Mouse (Mus musculus) hindbrain, embryonic 13.5 days (tissue): ENCODE measurements at regions not wholly inside any gene's neighbourhood (a gene's known extent, or its start where the extent isn't known, plus 50 kb on each side); places are given as distances from the start of the nearest gene placed in this dataset.

Experiments
- ATAC-seq: fragments of 200-750 bp; cut with Nextera tagmentation; 2 replicates; pipeline ENCODE4 v1.8.0; 2017; ENCODE audit warnings: moderate TSS enrichment; ENCODE audit not compliant: low FRiP score
- H3K27ac ChIP-seq: fragments of 300-500 bp; sonication (generic); 2 replicates; pipeline ENCODE4 v1.5.1; 2015; ENCODE audit warnings: inconsistent platforms, mild to moderate bottlenecking, moderate library complexity
- H3K27me3 ChIP-seq: fragments of 300-500 bp; sonication (generic); 2 replicates; pipeline ENCODE4 v1.6.1; 2015; ENCODE audit warnings: mild to moderate bottlenecking, inconsistent platforms
- H3K36me3 ChIP-seq: fragments of 300-500 bp; sonication (generic); 2 replicates; pipeline ENCODE4 v1.6.1; 2015; ENCODE audit warnings: mild to moderate bottlenecking, inconsistent platforms
- H3K4me1 ChIP-seq: fragments of 300-500 bp; sonication (generic); replicated peaks from 2 replicates; pipeline ENCODE4 v1.6.1; 2015; ENCODE audit warnings: inconsistent platforms
- H3K4me2 ChIP-seq: fragments of 300-500 bp; sonication (generic); 2 replicates; pipeline ENCODE4 v1.6.1; 2015; ENCODE audit warnings: inconsistent platforms, mild to moderate bottlenecking, moderate library complexity
- H3K4me3 ChIP-seq: fragments of 300-500 bp; sonication (generic); 2 replicates; pipeline ENCODE4 v1.5.1; 2015; ENCODE audit warnings: mild to moderate bottlenecking, inconsistent platforms
- H3K9ac ChIP-seq: fragments of 300-500 bp; sonication (generic); 2 replicates; pipeline ENCODE4 v1.6.1; 2015; ENCODE audit warnings: mild to moderate bottlenecking, inconsistent platforms
- H3K9me3 ChIP-seq: fragments of 300-500 bp; sonication (generic); 2 replicates; pipeline ENCODE4 v1.6.1; 2016; ENCODE audit warnings: inconsistent platforms
- WGBS: fragments of 180-500 bp; shearing (Covaris S2); methylation state at CpG from one replicate; pipeline ENCODE4 v1.1.7; 2015; 5-methylcytosine and 5-hydroxymethylcytosine counted together

DNA sequence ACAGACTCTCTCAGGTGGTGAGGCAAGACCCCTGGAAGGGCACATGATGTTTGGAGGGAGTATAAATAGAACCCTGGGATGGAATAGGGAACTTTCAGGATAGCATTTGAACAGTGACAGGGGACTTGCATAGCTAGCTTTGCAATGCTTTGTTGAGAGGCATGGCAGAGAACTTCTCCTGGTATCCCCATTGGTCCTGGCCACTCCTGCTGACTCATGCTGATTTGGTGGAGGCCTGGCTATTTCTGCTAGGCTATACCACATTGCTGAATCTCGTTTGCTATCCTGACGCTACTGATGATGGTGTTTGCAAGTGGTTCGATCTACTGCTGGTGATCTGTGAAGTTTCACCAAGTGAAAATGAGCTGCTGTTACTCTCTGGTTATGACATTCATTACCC lies 276.7 kb upstream of the Klf3 start:
- Histone ChIP-seq H3K4me3 (no peak overlapping the region), H3K27ac (no peak overlapping the region), H3K27me3 (no peaks in the 10 kb centered on the region), H3K36me3 (no peaks in the 10 kb centered on the region), H3K9ac (no peak overlapping the region), H3K4me1 (no peaks in the 10 kb centered on the region), H3K9me3 (no peaks in the 10 kb centered on the region), H3K4me2 (no peak overlapping the region)
- no peak for ATAC-seq
- WGBS, result 94% methylated on average over 3 of the region's 3 CpGs

DNA sequence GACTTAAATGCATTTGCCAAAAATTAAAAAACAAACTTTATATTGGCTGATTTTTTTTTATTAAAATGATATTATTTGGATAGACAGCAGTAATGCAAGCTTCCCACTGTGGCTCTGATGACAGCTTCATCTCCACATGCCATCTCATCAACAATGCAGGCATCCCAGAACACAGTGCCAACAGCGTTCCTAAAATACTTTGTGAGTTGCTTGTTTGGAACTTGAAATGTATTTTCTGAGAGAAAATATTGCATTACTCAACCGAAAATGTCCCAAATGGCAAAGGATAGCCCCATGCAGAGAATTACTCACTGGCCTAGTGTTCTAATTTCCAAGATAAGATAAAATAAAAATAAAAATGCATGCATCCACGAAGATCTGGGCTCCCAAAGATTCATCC lies 275.2 kb upstream of the Klf3 start:
- no peaks in the 10 kb centered on the region for H3K36me3 ChIP-seq
- no peak overlapping the region for H3K4me3 ChIP-seq
- no peak for ATAC-seq
- no peak overlapping the region for H3K9ac ChIP-seq
- no peak overlapping the region for H3K4me2 ChIP-seq
- no peak overlapping the region for H3K27ac ChIP-seq
- WGBS, result 80% methylated on average over 3 of the region's 3 CpGs
- H3K27me3 ChIP-seq, result no peaks in the 10 kb centered on the region
- H3K4me1 ChIP-seq, result no peaks in the 10 kb centered on the region
- H3K9me3 ChIP-seq, result no peaks in the 10 kb centered on the region

DNA sequence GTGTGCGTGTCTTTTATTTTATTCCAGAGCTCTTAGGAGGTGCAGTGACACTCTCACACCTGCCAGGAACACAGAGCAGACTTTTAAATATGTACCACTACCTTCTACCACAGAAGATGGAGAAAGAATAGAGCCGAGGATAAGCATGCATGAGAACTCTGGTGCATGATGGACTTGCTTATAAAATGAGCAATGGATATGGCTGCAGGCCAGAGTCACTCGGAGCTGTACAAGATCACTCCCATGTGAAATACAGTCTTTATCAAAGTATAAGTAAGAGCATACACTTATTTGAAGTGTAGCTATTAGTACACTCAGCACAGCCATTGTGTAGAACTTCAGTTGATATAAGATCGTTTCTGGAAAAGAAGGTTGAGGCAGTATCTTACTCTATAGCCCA lies 268.8 kb upstream of the Klf3 start:
- no peaks in the 10 kb centered on the region for H3K36me3 ChIP-seq
- no peak overlapping the region for H3K9ac ChIP-seq
- H3K9me3 ChIP-seq, result no peaks in the 10 kb centered on the region
- H3K4me1 ChIP-seq, result peaks cover 7% of the 10 kb centered on the region
- no peak overlapping the region for H3K27ac ChIP-seq
- H3K4me2 ChIP-seq, result no peak overlapping the region
- WGBS, result 92% methylated on average over 4 of the region's 4 CpGs
- no peak for ATAC-seq
- no peak overlapping the region for H3K4me3 ChIP-seq
- H3K27me3 ChIP-seq, result no peaks in the 10 kb centered on the region

DNA sequence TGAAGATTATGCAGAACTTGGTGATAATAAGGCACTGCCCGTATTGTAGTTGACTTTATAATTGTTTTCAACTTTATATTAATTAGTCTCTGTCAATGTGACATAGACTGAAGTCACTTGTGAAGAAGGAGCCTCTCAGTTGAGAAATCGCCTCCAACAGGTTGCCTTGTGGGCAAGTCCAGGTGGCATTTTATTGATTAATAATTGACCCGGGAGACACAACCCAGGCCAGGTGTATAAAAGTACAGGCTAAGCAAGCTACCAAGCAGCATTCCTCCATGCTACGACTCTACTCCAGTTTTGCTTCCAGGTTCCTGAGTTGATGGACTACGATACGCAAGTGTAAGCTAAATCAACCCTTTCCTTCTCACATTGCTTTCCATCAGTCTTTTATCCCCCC lies 268.2 kb upstream of the Klf3 start:
- Histone ChIP-seq H3K4me1 (peaks cover 7% of the 10 kb centered on the region), H3K4me2 (no peak overlapping the region), H3K9ac (no peak overlapping the region), H3K27me3 (no peaks in the 10 kb centered on the region), H3K27ac (no peak overlapping the region), H3K36me3 (no peaks in the 10 kb centered on the region), H3K4me3 (no peak overlapping the region), H3K9me3 (no peaks in the 10 kb centered on the region)
- ATAC-seq, result no peak
- WGBS, result 94% methylated on average over 6 of the region's 6 CpGs

DNA sequence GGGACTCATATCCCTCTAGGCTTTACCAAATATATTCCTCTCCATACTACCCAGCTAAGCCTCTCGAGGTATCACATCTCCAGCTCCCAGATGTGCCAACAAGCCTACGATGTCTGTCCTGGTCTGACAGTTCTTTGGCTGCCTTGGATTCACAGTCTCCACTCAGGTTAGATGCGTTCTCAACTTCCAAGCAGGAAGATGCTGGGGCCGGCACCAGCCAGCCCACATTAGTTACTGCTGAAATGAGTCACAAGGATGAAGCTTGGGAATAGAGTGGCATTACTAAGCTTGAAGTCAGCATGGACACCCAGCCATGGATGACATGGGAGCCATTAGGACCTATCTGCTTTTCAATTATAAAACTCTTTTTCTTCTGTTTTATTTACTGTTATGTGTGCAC lies 267.6 kb upstream of the Klf3 start:
- H3K36me3 ChIP-seq, result no peaks in the 10 kb centered on the region
- H3K9ac ChIP-seq, result no peak overlapping the region
- H3K4me2 ChIP-seq, result no peak overlapping the region
- 93% methylated on average over 4 of the region's 4 CpGs for WGBS
- H3K4me1 ChIP-seq, result peaks cover 7% of the 10 kb centered on the region
- H3K27me3 ChIP-seq, result no peaks in the 10 kb centered on the region
- ATAC-seq, result no peak
- no peak overlapping the region for H3K4me3 ChIP-seq
- no peaks in the 10 kb centered on the region for H3K9me3 ChIP-seq
- no peak overlapping the region for H3K27ac ChIP-seq

DNA sequence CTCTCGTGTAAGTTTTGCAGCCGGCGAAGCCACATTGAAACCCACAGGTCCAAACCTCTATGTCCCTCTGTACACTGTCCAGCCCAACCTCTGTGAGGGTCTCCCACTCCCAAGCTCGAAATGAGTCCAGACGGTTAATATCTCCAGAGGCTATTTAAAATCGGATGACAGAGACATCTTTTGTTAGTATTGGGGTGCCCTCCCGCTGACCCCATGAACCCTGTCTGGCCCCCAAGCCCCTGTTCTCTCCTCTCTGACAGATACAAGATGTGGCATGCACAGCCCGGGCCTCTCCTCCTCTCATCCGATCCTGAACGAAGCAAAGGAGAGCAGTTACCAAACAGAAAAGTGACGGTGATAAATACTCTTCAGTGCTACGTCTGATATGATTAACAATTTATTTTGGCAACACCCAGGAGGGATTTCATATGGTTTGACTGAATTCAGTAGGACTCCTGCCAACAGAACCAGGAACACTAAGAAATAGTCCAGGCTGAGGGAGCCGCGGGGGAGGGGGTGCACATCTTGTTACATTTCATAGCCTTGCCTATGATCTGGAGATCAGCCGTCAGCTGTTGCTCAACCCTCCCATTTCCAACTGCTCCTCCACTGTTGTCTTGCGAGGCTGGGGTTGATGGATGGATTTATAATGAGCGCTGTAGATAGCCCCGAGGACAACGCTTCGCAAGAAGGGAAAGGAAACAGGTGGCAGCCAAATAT lies 266.6 kb upstream of the Klf3 start:
- H3K36me3 ChIP-seq, result no peaks in the 10 kb centered on the region
- H3K9me3 ChIP-seq, result no peaks in the 10 kb centered on the region
- no peak for ATAC-seq
- WGBS, result 57% methylated on average over 20 of the region's 20 CpGs
- no peak overlapping the region for H3K4me2 ChIP-seq
- peaks cover 7% of the 10 kb centered on the region for H3K4me1 ChIP-seq
- H3K27ac ChIP-seq, result no peak overlapping the region
- no peak overlapping the region for H3K4me3 ChIP-seq
- H3K27me3 ChIP-seq, result no peaks in the 10 kb centered on the region
- no peak overlapping the region for H3K9ac ChIP-seq

DNA sequence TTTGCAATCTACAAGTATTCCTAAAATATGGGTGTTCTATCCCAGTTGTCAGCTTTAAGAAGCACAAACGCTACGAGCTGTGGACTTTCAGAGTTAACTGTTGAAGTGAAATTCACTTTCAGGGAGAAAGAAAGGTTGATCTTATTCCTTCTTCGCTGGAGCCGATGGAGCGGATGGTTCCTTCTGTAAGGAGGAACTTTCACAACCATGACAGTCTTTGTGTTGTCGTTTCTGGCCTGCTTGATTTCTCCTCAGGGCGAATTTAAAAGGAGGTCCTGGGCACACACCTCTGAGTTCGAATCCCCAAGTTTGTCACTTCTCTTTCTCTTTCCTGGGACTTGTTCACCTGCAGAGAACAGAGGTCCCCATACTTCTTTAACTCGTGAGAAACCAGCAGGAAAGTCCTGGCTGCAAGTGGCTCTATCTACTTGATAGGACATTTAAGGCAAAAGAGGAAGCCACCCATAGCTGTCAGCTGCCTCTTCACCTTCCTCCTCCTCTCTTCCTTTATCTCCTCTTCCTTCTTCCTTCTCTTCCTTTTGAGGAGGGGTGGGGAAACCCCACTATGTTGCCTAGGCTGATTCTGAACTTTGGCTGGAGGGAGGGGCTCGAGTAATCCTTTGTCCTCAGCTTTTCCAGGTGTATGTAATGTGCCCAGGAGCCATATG lies 265.9 kb upstream of the Klf3 start:
- no peak for ATAC-seq
- Histone ChIP-seq H3K27ac (no peak overlapping the region), H3K9me3 (no peaks in the 10 kb centered on the region), H3K4me1 (peaks cover 10% of the 10 kb centered on the region), H3K4me3 (no peak overlapping the region), H3K4me2 (no peak overlapping the region), H3K36me3 (no peaks in the 10 kb centered on the region), H3K27me3 (no peaks in the 10 kb centered on the region), H3K9ac (no peak overlapping the region)
- WGBS, result 80% methylated on average over 10 of the region's 10 CpGs

DNA sequence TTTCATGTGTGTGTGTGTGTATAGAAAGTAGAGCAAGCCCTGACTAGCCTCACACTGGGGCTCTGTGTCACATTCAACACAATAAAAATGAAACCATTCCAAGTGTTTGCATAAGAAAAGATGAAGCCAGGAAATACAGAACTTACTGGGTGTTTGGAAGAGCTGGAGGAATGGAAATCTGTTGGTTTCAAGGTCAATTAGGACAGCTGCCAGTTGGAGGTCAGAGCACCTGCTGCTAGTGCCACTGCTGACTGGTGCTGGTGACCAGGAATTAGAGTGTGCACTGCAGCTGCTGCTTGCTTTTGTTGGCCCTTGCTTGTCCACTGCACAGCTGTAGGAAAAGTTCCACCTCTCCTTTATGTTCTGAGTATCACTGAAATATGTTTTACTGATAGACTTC lies 261.4 kb upstream of the Klf3 start:
- Histone ChIP-seq H3K27ac (no peak overlapping the region), H3K4me2 (no peak overlapping the region), H3K27me3 (no peaks in the 10 kb centered on the region), H3K36me3 (no peaks in the 10 kb centered on the region), H3K9me3 (peaks cover 10% of the 10 kb centered on the region), H3K4me3 (no peak overlapping the region), H3K9ac (no peak overlapping the region), H3K4me1 (peaks cover 5% of the 10 kb centered on the region)
- no peak for ATAC-seq

DNA sequence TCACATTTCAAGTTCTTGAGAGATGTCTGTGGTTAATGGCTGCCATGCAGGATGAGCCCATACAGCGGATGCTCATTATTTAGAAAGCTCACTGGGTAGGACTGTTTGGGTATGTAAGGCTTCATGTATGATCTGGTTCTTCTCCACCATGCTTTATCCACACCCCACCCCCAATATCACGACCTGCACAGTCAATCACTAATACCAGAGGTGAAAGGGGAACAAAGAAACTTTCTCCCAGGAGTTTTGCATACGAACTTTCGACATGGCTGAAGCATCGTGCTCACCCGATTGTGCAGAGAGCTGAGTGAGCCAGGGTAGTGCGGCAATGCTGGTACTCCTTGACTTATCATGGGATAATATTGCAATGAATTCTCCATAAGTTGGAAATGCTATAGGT lies 247.3 kb upstream of the Klf3 start:
- ATAC-seq, result no peak
- H3K4me3 ChIP-seq, result no peak overlapping the region

DNA sequence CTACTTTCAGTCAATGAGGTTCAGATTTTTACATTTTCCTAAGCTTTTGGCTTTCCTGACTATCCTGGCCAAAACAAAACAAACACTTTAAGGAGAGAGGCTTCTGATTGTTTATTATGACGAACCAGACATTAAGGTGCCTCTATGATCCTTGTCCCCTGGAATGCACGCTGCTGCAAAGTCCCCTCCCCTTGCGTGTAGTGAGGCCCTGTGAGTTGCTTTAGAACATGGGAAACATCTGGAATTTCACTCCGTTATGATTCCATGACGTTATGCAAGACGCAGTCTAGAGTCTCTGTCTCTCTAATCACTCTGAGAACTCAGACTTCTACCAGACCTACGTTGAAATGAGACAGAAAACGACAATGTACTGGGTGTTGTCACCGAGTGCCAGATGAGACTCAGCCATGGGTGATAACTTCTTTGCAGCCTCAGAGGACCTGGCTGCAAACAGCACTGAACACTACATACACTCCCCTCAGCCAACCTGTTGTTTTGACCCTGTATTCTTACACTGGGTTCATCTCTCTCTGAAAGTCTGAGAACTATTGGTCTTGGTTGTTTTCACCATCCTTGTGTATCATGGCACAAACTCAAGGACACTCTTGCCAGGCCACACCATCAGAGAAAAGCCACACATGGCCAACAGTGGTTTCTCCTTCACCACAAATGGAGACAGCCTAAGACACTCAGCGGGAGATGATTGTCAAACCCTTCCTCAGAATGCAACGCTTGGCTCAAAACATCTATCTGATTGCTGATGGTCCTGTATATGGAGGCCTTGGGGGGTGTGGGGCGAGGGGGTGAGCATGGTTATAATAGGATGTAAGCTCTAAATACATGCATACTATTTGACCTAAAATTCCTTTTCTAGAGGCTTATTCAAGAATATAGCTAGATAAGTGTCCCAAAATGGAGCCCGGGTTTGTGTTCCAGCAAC lies 236.5 kb upstream of the Klf3 start:
- Histone ChIP-seq H3K27ac (no peak overlapping the region), H3K36me3 (no peaks in the 10 kb centered on the region), H3K27me3 (no peaks in the 10 kb centered on the region), H3K4me1 (no peaks in the 10 kb centered on the region), H3K4me3 (no peak overlapping the region), H3K4me2 (no peak overlapping the region), H3K9me3 (no peaks in the 10 kb centered on the region), H3K9ac (no peak overlapping the region)
- no peak for ATAC-seq
- WGBS, result 88% methylated on average over 13 of the region's 13 CpGs

More for the DNA sequence above, 247.3 kb upstream of the Klf3 start:
- no peaks in the 10 kb centered on the region for H3K4me1 ChIP-seq
- no peaks in the 10 kb centered on the region for H3K27me3 ChIP-seq
- H3K9ac ChIP-seq, result no peak overlapping the region
- H3K36me3 ChIP-seq, result no peaks in the 10 kb centered on the region
- H3K4me2 ChIP-seq, result no peak overlapping the region
- H3K27ac ChIP-seq, result no peak overlapping the region
- 89% methylated on average over 7 of the region's 7 CpGs for WGBS
- peaks cover 5% of the 10 kb centered on the region; the same call in 1 of the 2 replicates for H3K9me3 ChIP-seq

DNA sequence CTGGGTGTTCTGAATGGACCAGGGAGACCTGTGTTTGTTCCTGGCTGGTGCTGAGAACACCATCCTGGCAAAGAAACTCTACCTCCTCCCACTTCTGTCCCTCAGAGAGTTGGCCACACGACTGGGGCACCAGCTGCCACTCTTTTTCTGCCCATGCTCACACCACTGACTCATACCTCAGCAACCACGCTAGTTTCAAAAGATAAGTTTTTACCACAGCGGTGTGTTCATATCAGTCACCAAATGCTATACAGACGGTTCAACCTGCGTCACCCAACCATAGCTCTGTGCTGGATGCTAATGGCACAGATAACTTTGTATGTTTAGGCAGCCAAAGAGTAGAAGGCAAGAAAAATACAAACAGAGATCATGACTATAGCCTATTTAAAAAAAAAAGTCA lies 235.4 kb upstream of the Klf3 start:
- Histone ChIP-seq H3K36me3 (no peaks in the 10 kb centered on the region), H3K4me1 (no peaks in the 10 kb centered on the region), H3K9ac (no peak overlapping the region), H3K27me3 (no peaks in the 10 kb centered on the region), H3K4me2 (no peak overlapping the region), H3K9me3 (no peaks in the 10 kb centered on the region), H3K4me3 (no peak overlapping the region), H3K27ac (no peak overlapping the region)
- WGBS, result 92% methylated on average over 5 of the region's 5 CpGs
- ATAC-seq, result no peak

DNA sequence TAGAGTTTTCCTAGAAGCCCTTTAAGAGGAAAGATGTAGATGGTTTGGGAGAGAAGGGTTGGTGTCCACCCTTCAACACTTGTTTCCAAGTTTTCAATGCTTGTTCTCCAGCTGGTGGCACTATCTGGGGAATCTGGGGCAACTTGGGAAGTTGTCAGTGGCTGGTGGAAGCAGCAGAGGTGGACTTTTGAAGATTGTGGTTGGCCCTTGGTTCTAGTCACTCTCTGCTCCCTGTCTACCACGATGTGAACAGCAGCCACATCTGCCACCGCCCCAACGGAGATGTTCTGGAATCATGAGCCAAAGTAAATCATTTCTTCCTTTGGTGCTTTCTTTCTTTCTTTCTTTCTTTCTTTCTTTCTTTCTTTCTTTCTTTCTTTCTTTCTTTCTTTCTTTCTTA lies 234.9 kb upstream of the Klf3 start:
- Histone ChIP-seq H3K4me1 (no peaks in the 10 kb centered on the region), H3K27ac (no peak overlapping the region), H3K9me3 (no peaks in the 10 kb centered on the region), H3K4me2 (no peak overlapping the region), H3K4me3 (no peak overlapping the region), H3K9ac (no peak overlapping the region), H3K36me3 (no peaks in the 10 kb centered on the region), H3K27me3 (no peaks in the 10 kb centered on the region)
- 98% methylated on average over 3 of the region's 3 CpGs for WGBS
- no peak for ATAC-seq
